Mouse (Mus musculus) embryonic stem cell, embryonic (primary cell): ENCODE measurements around the gene Zmynd8.

Experiments used
- CTCF ChIA-PET, 4 experiments: fragments of 300-600 bp in 2 of 4; fragments of 350-600 bp in 2 of 4; sonication (Branson Sonifier 250); formaldehyde crosslinking; loops; one replicate each; lab custom pipeline; 2022; ENCODE audit warnings: inconsistent platforms in 2 of 4; lab: Charles Lee
- POLR2A ChIA-PET, 4 experiments: fragments of 300-600 bp in 2 of 4; fragments of 350-600 bp in 2 of 4; sonication (Branson Sonifier 250); formaldehyde crosslinking; loops; one replicate each; lab custom pipeline; 2022; ENCODE audit warnings: antibody characterized with exemption in 4 of 4, inconsistent platforms in 1 of 4; lab: Charles Lee

The Zmynd8 gene

GRCm38 (mm10) chr2:165825261-165825900 is 73.4 kb downstream of the Zmynd8 start:
- ChIA-PET POLR2A (interaction anchor here (0.5 to 41.5 kb wide), 55 partner anchors 0 to 1765 kb away, joined by 3 to 1448 read pairs (median 5); partner anchors contain the start of gene Zmynd8 (in 2 of the 4)), CTCF (interaction anchor here (0.7 to 3.0 kb wide), 24 partner anchors 8 to 271 kb away, joined by 3 to 19 read pairs (median 5); partner anchors contain the start of gene Zmynd8 (in 3 of the 4))

GRCm38 (mm10) chr2:165824826-165825225 is 74.0 kb downstream of the Zmynd8 start:
- ChIA-PET POLR2A (interaction anchor here (0.6 to 41.5 kb wide), 51 partner anchors 0 to 1765 kb away, joined by 3 to 1448 read pairs (median 5); partner anchors contain the start of gene Zmynd8 (in 2 of the 4)), CTCF (interaction anchor here (0.7 to 3.0 kb wide), 17 partner anchors 9 to 271 kb away, joined by 3 to 19 read pairs (median 6); partner anchors contain the start of gene Zmynd8 (in 1 of the 4))

DNA sequence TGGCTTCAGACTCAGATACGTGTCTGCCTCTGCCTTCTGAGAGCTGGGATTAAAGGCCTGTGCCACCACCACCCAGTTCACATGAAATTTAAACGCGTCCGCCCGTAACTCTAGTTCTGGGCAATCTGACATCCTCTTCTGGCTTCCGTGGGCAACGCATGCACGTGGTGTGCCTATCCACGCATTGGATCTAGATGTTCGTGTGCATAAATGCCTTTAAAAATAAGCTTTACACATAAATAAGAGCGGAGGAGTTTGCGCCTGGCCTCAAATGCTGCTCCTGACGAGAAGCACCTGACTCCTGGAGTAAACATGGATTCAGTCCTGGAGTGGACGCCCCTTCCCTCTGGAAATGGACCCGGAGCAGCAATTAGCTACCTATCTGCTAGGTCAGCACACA is 76.3 kb downstream of the Zmynd8 start:
- ChIA-PET CTCF (interaction anchor here in 3 of 4 experiments (0.6 to 1.1 kb wide), 6 partner anchors 36 to 872 kb away, joined by 3 to 5 read pairs (median 3); no protein-coding TSS in a partner anchor), POLR2A (interaction anchor here (0.5 to 41.5 kb wide), 38 partner anchors 3 to 1381 kb away, joined by 3 to 1448 read pairs (median 4); partner anchors contain the start of gene Zmynd8 (in 2 of the 4))

DNA sequence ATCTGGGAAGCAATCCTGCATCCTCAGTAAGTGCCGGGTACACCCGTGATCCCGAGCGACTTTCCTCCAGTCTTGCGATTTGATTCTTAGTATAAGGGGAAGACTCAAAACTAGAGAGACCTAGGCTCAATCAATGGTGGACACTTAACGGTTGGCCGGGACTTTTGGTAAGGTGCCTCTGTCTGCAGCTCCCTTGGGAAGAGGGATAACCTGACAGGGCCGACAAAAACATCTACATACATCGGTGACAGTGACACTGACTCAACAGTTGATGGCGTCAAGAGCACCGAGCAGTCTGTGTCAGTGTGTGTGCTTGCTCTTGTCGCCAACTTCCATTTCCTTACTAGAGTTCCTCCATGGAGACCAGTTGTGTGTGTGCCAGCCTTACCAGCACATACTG is 77.1 kb downstream of the Zmynd8 start:
- POLR2A ChIA-PET, result interaction anchor here (0.6 to 41.5 kb wide), 28 partner anchors 3 to 445 kb away, joined by 3 to 1448 read pairs (median 8); partner anchors contain the start of gene Zmynd8 (in 2 of the 4)
- CTCF ChIA-PET, result interaction anchor here in 3 of 4 experiments (0.6 to 1.8 kb wide), 4 partner anchors 9 to 93 kb away, joined by 3 to 5 read pairs (median 3); no protein-coding TSS in a partner anchor

DNA sequence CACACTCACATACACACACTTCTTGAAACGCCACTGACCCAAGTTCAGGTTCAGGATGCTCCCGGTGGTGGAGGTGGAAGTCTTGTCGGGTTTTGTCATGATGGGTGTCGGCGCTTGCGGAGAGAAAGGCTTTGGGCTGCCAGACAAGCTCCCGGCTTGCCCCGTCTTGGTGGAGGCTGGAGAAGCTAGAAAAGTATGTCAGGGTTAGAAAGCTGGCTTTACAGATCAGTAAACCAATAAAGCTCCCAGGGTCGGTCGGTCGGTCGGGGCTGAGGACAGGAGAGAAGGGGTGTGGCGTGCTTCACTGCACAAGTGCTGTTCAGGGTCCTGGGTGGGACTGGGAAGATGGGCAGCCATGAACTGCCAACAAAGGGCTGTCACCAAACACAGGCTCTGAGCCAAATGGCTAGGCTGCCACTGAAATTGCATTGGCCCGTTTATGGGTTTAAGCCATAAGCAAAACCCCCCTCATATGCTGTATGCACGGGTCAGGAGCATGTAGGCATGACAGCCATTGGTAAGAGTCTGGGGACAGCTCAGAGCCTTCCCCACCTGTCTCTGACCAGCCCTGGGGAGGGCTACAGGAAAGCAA is 78.2 kb downstream of the Zmynd8 start:
- POLR2A ChIA-PET, result interaction anchor here (0.6 to 41.5 kb wide), 45 partner anchors 4 to 232 kb away, joined by 3 to 1448 read pairs (median 7); partner anchors contain the start of genes Zmynd8 (in 3 of the 4) and Ncoa3 (in 1 of the 4)
- CTCF ChIA-PET, result interaction anchor here (0.6 to 3.4 kb wide), 13 partner anchors 10 to 147 kb away, joined by 3 to 39 read pairs (median 3); no protein-coding TSS in a partner anchor

DNA sequence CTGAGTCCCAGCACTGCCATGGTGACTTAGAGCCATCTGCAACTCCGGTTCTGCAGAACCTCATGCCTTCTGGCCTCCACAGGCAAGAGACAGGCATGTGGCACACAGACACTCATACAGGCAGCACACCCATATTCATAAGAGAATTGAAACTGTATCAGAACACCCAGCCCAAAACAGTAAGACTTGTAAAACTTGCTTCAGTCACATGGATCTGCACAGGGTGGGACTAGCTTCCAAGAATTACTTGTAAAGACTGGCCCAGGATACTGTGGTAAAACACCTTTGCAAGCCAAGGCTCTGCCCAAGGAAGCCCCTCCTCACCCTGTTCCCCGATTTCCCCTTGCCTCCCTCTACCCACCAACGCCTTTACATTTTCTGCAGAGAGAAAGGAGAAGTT is 78.7 kb downstream of the Zmynd8 start:
- ChIA-PET POLR2A (interaction anchor here (0.6 to 41.5 kb wide), 59 partner anchors 5 to 188 kb away, joined by 3 to 1448 read pairs (median 7); partner anchors contain the start of genes Zmynd8 (in 3 of the 4) and Ncoa3 (in 1 of the 4)), CTCF (interaction anchor here (0.5 to 3.4 kb wide), 35 partner anchors 10 to 216 kb away, joined by 3 to 39 read pairs (median 4); partner anchors contain the start of gene Zmynd8 (in 3 of the 4))

DNA sequence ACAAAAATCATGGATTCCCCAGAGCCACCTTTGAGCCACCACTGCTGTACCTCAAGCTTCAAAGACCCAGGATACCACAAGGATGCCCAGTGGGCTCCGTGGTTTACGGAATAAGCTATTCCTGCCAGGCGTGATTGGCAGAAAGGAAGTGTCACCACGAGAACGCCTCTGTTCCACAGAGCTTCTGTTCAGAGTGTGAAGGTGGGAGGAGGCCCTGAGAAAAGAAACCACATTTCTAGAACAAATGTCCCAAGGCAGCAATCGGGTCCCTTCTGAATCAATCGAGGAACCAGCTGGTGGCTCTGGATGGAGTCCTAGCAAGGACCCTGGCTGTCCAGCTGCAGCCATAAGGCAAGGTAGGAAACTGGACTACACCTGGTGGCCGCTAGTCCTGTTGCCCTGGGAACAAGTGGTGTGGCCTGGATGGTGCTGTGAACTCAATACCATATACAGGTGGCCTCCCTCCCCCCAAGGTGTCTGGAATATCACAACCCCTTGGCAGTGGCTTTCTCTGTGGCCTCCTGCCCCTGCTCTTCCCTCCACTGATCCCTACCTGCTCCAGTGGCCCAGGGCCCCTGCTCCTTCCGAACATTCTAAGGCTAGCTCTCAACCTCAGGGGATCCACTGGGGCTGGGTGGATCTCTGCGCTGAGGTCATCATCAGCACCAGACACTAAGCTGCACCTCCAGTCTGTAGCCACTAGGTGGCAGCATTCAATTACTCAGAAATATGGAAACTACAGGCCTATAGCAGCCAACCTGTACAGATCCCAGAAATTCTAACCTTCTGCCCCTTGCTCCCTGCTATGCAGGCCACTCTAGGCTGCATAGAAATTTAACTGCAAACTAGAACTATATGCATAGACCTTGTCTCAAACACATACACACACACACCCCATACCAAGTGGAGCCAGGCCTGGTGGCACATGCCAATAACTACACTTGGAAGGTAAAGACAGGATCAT is 79.5 kb downstream of the Zmynd8 start:
- CTCF ChIA-PET, result interaction anchor here (0.5 to 3.4 kb wide), 51 partner anchors 9 to 497 kb away, joined by 3 to 39 read pairs (median 4); partner anchors contain the start of gene Zmynd8 (in 3 of the 4)

GRCm38 (mm10) chr2:165818570-165818969 is 80.2 kb downstream of the Zmynd8 start:
- POLR2A ChIA-PET, result interaction anchor here (0.6 to 41.5 kb wide), 40 partner anchors 6 to 201 kb away, joined by 3 to 1448 read pairs (median 10); partner anchors contain the start of gene Zmynd8 (in 3 of the 4)
- CTCF ChIA-PET, result interaction anchor here (0.6 to 3.4 kb wide), 23 partner anchors 8 to 293 kb away, joined by 3 to 39 read pairs (median 6); partner anchors contain the start of gene Zmynd8 (in 3 of the 4)

More for the DNA sequence above, 79.5 kb downstream of the Zmynd8 start:
- POLR2A ChIA-PET, result interaction anchor here (0.5 to 41.5 kb wide), 64 partner anchors 6 to 1730 kb away, joined by 3 to 1448 read pairs (median 6); partner anchors contain the start of genes Zmynd8 (in 3 of the 4) and Ncoa3 (in 1 of the 4)

DNA sequence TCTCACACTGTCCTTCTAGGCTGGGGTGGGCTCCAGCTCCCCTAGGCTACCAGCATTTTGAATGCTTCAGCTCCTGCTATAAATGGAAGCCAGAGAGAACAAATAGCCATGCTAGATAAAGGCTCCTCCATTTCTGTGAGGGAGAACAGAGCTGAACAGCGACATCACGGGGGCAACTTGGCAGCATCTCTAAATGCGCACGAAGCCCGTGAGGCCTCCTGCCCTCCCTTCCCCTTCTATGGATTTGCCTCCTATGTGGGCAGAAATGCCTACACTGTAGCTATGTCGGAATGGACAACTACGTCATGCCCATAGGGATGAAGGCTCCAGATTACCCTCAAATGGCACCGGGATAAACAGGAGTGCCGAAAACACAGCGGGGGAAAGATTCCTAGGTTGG is 81.4 kb downstream of the Zmynd8 start:
- CTCF ChIA-PET, result interaction anchor here (1.9 to 4.4 kb wide), 7 partner anchors 26 to 83 kb away, joined by 4 to 38 read pairs (median 7); partner anchors contain the start of gene Zmynd8 (in 2 of the 4)

DNA sequence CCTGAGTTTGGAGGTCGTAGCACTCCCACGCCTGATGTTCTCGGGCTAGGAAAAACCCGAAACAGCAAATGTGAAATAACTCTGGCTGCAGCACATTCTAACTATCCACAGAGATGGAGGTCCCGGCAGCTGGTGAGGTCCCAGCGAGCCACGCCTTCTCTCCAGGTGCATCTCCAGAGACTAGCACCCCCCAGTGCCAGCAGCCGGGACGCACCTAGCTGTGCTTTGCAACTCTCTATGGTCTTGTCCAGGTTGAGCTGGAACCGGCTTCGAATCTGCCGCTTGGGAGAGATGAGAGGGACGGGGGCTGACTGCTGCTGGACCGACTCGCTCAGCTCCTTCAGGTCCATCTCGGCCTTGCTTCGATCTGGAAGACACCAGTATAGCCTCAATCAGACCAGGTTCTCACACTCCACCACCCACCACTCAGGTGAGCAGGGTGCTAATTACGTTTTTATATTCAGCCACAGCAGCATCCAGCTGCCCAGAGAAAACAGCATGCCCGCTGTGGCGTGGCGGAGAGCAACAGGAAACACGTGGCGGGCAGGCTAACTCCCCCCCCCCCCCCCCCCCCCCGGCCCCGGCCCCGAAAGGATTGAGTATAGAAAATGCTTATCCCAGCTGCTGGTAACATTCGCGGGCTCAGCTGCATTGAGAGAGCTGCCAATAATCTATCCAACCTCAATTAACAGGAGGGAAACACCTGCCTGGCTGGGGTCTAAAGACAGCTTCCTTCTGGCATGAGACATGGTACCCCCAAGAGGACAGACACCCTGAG is 83.5 kb downstream of the Zmynd8 start:
- ChIA-PET CTCF (interaction anchor here (0.6 to 4.4 kb wide), 21 partner anchors 10 to 751 kb away, joined by 3 to 38 read pairs (median 3); partner anchors contain the start of gene Zmynd8 (in 1 of the 4)), POLR2A (interaction anchor here (0.6 to 41.5 kb wide), 47 partner anchors 6 to 882 kb away, joined by 3 to 1448 read pairs (median 6); partner anchors contain the start of genes Zmynd8 (in 2 of the 4) and Ncoa3 (in 1 of the 4))

More for the DNA sequence above, 81.4 kb downstream of the Zmynd8 start:
- POLR2A ChIA-PET, result interaction anchor here (0.7 to 41.5 kb wide), 39 partner anchors 8 to 267 kb away, joined by 3 to 1448 read pairs (median 7); partner anchors contain the start of gene Zmynd8 (in 3 of the 4)

- ChIA-PET CTCF (interaction anchor here in 3 of 4 experiments (1.0 to 1.5 kb wide), 5 partner anchors 21 to 43 kb away, joined by 3 to 4 read pairs (median 3); no protein-coding TSS in a partner anchor), POLR2A (interaction anchor here (0.6 to 41.5 kb wide), 24 partner anchors 4 to 1265 kb away, joined by 3 to 1448 read pairs (median 8); partner anchors contain the start of gene Zmynd8 (in 1 of the 4))
Measured at GRCm38 (mm10) chr2:165812889-165813288, 85.9 kb downstream of the Zmynd8 start.

DNA sequence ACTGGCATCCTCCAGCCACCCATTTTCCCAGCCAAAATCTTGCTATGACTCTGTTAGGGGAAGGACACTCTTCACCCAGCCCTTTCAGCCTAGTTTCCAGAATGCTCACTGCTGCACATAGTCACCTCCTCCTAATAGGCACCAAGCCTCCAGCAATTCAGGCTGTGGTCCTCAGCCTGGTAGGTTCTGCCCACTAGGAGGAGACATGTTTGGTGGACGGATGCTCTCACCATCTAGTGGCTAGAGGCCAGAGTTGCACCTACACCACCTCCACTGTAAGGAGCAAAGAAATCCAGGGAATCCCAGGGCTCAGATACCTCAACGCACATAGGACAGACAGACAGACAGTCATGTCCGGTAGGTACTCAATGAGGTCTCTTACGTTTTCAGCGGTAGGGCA is 87.3 kb downstream of the Zmynd8 start:
- ChIA-PET CTCF (interaction anchor here in 2 of 4 experiments (0.7 to 4.5 kb wide), 12 partner anchors 7 to 88 kb away, joined by 3 to 54 read pairs (median 11); partner anchors contain the start of gene Zmynd8 (in 1 of the 2)), POLR2A (interaction anchor here (0.5 to 41.5 kb wide), 66 partner anchors 2 to 1419 kb away, joined by 3 to 1448 read pairs (median 12); partner anchors contain the start of genes Ncoa3 (in 2 of the 4), Zmynd8 (in 2 of the 4) and Sulf2 (in 1 of the 4))

DNA sequence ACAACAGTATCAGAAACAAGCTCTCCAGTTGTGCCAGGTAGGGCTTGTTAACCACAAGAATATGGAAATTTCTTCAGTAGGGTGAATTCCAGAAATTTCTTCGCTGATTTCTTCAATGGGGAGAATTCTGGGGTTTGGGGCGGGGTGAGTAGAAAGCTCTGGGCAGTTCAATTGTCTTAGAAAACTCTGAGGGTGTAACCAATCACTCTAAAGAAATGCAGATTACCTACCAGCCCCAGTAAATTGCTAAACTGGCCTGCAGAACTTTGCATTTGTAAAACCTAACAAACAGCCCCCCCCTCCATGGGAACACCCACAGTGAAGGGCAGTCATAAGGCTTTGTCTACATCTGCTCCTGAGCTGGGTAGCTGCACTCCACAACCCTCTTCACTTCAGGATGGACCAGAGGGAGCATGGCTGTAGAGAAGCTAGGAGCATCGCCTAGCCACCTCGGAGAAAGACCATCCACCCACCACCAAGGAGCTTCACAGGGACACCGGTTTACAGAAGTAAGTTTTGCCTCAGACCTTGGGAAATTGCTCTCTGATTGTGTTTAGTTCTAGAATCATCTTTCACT is 88.8 kb downstream of the Zmynd8 start:
- CTCF ChIA-PET, result interaction anchor here (0.6 to 4.5 kb wide), 36 partner anchors 8 to 1186 kb away, joined by 3 to 54 read pairs (median 5); partner anchors contain the start of gene Zmynd8 (in 1 of the 4)
- POLR2A ChIA-PET, result interaction anchor here (0.6 to 41.5 kb wide), 204 partner anchors 1 to 1880 kb away, joined by 3 to 1448 read pairs (median 5); partner anchors contain the start of genes Ncoa3 (in 3 of the 4), Zmynd8 (in 3 of the 4), Cse1l (in 2 of the 4) and Sulf2 (in 2 of the 4)

DNA sequence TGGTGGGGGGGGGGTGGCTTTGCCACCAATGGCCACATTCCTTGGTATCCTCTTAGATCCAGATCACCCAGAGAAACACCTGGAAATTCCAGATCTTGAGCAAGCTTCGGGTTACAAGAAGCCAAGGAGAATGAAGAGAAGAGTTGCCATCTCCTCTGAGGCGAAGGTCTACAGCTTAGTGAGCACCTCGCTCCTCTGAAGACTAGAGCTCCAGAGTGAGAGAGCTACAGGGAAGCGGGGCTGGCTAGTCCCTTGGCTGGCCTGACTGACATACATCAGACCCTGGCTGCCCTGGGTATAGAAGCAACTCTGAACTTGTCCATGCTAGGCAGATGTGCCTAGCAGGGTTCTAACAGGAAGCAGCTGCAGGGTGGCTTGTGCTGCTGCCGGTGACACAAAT is 89.7 kb downstream of the Zmynd8 start:
- CTCF ChIA-PET, result interaction anchor here (0.6 to 4.5 kb wide), 29 partner anchors 7 to 902 kb away, joined by 3 to 54 read pairs (median 5); partner anchors contain the start of gene Zmynd8 (in 1 of the 4)
- POLR2A ChIA-PET, result interaction anchor here (0.6 to 41.5 kb wide), 120 partner anchors 0 to 1352 kb away, joined by 3 to 1448 read pairs (median 7); partner anchors contain the start of genes Zmynd8 (in 3 of the 4), Sulf2 (in 2 of the 4), Cse1l (in 1 of the 4) and Elmo2 (in 1 of the 4)
